Mouse (Mus musculus) R1 (cell line): ENCODE data around the gene Lrrc74a.
A peak's percentile ranks its signal among the peaks of the same experiment; 100 is the strongest.

Source experiments
- DNase-seq: peaks from one replicate; pipeline ENCODE4 v3.0.0-alpha.2; 2018; ENCODE audit warnings: low read depth, low spot score

Gene Lrrc74a

DNA sequence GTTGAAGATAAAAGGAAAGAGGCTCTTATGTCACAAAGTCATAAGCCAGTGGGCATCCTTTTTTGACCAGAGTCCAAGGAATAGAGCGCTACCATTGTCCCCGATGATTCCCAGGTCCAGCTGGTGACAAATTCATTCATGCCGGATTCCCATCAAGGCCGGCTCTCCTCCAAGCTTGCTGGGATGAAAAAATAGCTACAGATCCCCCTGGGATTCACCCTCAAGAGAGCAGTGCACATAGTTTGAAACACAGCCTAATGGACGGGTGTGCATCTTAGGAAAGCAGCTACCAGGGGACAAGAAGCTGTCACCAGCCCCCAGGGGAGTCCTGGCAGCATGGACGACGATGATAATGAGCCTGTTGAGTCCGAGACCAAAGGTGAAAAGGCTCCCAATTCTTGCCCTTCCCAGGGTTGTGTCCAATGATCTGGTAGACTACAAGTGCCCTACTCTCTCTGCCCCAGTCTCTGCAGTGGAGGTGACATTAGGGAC, at the start of gene Lrrc74a:
Gene Lrrc74a, plus strand, starts transcription at position 51 of the 492 bp plus-strand sequence.
- DNase-seq: no peak

DNA sequence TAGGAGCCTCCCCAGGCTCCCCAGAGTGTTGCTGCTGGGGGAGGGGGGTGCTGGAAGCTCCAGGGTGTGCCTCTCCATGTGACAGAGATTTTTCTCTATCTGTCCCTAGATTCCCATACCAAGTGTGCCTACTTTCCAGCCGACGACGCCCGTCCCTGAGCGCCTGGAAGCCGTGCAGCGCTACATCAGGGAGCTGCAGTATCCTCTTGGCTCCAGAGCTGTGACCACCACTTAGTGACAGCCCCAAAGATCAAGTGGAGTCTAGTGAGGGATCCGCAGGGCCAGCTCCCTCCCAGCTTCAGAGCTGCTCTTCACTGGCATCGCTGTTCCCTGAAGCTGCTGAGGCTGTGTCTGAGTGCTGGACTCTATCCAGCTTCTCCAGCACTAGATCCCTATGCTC, 48.9 kb upstream of the Lrrc74a start:
- no peak for DNase-seq

DNA sequence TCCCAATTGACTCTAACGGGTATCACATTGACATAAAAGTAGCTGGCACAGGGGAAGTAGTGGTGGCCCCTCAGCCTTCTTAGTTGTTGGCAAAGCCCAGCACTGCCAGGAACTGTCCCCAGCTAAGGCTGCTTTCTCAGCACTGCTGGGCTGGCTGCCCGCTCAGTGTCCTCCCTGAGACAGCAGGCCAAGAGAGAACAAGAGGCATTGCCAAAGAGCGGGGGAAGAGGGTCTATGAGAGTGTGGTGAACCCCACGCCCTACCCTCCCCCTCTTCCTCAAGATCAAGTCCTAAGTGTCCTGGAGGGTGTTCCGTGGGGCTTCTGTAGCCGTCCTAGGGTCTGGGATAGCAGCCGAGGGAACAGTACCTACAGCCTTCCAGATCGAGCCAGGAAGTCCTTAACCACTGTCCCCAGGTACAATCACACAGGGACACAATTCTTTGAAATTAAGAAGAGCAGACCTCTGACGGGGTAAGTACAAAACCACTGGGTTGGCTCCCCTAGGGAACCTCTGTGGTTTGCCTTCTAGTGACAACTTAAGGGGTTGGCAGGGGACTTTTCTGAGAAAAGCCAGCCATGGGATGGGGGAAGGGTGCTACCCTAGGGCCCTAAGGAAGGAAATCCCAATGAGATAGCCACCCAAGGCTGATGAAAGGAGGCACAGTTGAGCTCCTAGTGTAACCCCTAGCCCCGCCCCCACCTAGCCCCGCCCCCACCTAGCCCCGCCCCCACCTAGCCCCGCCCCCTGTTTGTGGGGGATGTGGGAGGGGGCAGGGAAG, 47.4 kb upstream of the Lrrc74a start:
- DNase-seq: no peak

DNA sequence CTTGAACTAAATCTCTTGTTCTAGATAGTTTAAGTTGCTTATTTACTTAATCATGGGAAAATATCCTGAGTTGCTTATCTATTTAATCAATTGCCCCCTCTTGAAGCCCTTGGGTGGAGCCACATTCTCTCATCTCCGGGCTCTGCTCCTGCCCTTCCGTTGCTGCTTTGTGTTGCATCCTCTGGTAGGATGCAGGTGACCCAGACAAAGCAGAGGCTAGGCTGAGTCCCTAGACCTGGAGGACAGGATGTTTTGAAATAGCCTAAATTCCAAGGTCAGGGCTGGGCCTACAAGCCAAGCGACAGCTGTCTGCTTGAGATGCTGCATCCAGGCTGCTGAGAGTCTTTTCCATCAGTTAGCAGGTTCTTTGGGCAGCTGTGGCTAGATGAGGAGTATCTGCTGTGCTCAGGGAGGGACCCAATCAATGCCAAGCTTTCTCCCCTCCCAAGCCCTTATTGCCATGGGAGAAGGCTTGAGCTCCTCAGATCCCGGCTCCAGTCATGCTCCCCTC, 46.7 kb upstream of the Lrrc74a start:
- peak; percentile 94 for DNase-seq

DNA sequence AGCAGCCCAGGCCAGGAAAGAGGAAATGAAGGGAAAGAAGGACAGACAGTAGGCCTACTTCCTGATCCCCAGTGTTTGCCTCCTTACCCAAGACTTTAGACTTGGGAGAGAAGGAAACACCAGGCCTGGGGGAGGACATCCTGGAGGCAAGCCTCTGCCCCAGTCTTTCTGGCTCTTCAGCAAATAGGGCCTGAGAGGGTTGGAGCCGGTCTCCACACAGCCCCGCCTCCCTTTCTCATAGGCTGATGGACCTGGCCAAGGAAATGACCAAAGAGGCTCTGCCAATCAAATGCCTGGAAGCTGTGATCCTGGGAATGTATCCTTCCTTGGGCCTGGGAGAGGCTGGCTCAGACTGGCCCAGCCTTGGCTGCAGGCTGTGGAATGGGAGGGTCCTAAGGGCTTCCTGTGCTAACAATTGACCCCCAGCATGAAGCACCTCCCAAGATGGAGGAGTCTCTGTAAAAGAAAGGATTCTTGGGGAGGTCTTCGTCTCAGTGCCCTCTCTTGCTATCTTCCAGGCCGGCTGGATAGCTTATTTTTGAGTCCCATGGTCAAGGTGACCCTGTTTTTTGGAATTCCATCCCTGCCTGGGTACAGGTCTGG, 46.1 kb upstream of the Lrrc74a start:
- peak; percentile 98 for DNase-seq

DNA sequence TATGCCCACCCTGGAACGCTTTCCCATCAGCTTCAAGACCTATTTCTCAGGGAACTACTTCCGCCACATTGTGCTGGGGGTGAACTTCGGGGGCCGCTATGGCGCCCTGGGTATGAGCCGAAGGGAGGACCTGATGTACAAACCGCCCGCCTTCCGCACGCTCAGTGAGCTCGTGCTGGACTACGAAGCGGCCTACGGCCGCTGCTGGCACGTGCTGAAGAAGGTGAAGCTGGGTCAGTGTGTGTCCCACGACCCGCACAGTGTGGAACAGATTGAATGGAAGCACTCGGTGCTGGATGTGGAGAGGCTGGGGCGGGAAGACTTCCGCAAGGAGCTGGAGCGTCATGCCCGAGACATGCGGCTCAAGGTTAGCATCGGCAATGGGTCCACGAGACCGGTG, 45.3 kb upstream of the Lrrc74a start:
- DNase-seq: no peak

DNA sequence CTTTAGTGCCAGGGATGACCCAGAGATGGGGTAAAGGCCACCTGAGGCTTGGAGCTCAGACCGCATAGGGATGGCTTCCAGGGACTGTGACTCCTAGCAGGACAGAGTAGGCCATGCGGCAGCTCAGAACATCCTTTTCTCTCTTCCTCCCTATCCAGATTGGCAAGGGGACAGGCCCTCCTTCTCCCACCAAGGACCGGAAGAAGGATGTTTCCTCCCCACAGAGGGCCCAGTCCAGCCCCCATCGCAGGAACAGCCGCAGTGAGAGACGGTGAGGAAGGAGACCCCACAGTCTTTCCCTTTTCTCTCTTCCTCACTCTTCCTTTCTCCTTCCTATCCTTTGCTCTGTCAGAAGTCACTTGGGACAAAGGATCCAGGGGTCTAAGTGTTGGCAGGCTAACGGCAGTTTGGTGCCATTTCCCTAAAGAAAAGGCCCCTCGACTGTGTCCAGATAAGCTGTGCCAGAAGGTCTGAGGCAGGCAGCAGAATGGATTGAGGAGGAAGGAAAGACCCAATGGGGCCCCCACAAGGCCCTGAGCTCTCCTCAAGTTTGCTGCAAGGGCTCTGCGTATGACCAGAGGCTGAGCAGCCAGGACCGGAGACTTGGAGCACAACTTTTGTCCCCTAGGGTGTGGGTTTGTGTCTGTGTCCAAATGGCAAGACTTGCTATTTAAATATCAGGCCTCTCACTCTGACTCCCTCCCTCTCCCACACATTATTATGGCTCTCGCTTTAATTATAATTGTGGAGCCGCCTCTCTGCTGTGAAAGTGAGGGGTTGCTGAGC, 43.3 kb upstream of the Lrrc74a start:
- no peak for DNase-seq

- DNase-seq: no peak
Measured at GRCm38 (mm10) chr12:86692471-86693356, 41.5 kb upstream of the Lrrc74a start.

DNA sequence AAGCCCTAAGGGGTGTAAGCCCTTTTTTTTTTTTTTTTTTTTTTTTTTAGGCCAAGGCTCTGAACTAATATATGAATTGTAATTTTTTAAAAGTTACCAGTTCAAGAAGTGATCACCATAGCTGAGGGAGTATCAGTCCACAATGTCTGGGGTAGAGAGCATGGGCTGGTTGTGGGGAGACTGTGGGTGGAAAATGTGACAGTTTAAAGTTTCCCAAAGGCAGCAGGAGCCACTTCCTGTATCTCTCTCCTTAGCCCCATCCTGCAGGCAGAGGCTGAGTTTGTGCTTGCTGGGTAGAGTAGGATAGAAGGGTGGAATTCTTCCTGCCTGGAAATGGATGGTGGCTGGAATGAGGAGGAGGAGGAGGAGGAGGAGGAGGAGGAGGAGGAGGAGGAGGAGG, 40.8 kb upstream of the Lrrc74a start:
- no peak for DNase-seq

- no peak for DNase-seq
Measured at GRCm38 (mm10) chr12:86694441-86694840, 39.7 kb upstream of the Lrrc74a start.

GRCm38 (mm10) chr12:86697996-86698395, 36.2 kb upstream of the Lrrc74a start:
- no peak for DNase-seq

GRCm38 (mm10) chr12:86698537-86698936, 35.6 kb upstream of the Lrrc74a start:
- no peak for DNase-seq

- DNase-seq: no peak
Measured at GRCm38 (mm10) chr12:86699965-86700926, 33.9 kb upstream of the Lrrc74a start.

- DNase-seq: no peak
Measured at GRCm38 (mm10) chr12:86700927-86701310, 33.2 kb upstream of the Lrrc74a start.

DNA sequence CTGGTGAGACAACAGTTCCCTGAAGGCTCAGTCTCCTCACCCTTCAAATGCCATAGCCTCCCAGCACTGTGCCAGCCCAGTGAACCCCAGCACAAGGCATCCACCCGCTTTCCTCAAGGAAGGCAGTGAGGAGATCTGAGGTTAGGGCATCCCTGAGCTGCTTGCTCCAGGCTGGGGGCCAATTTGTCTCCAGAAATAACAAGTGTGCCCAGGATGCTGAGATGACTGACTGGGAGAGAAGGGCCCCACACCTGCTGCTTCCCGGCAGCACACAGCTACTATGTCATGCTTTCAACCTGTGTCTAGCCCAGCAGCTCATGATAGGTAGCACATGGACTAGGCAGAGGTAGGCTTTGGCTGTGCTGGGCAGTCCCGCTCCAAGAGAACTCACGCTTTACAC, 32.7 kb upstream of the Lrrc74a start:
- no peak for DNase-seq

DNA sequence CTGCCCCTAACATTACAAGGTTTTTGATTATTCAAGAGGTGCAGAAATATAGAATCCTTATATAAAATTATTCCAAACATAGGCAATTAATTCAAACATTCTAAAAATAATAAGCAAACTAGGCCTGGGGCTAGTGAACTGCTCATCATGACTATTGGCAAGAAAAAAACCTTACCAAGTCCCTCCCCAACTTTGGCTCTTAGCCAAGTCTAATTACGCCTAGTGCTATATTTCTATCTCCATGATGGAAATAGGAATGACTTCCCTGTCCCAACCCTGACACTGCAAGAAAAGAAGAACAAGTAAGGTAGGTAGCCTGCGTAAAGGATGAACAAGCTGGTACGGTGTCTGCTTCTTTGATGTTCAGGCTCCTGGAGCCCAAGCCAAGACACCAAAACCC, 31.5 kb upstream of the Lrrc74a start:
- no peak for DNase-seq

DNA sequence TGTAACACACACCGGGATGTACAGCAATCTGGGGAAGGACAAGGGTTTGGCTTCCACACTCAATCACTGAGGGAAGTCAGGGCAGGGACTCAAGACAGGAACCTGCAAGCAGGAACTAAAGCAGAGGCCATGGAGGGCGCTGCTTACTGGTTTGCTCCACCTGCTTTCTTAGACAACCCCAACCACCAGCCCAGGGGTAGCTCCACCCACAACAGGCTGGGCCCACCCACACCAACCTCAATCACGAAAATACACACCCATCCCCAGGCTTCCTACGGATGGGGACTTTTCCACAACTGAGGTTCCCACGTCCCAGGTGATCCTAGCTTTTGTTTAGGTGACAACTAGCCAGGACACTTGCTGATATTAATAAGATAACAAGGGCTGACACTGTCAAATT, 28.3 kb upstream of the Lrrc74a start:
- peak; percentile 66 for DNase-seq

GRCm38 (mm10) chr12:86714026-86714425, 20.1 kb upstream of the Lrrc74a start:
- DNase-seq: peak; percentile 36

GRCm38 (mm10) chr12:86715401-86715800, 18.8 kb upstream of the Lrrc74a start:
- DNase-seq: peak; percentile 66

DNA sequence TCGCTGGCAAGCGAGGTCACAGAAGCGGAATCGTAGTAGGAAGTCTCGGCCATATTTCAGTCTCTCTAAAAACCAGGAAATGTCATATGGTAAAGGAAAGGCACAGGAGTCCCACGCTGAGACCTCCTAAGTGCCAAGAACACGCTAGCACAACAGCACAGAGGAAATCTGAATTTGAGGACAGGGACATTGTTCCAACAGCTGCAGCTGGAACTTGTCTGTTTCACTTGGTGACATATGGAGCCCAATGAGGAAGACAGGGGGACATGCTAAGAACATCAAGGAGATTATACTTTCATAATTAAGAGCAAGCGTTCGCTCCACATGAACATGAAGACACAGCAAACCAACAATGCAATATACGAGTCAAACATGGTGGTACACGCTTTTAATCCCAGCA, 17.2 kb upstream of the Lrrc74a start:
- no peak for DNase-seq
